Mouse (Mus musculus) left cerebral cortex, adult 18-20 months (tissue): ENCODE data around the gene Zfp266. TPM values are rescaled to one million over a fixed set of nuclear protein-coding genes. Genes with fewer than 3 reads are reported as not detected.
"Not testable (repeated sequence)": the region's sequence is repeated elsewhere in the genome, so short reads cannot be mapped to it uniquely, and the experiment has no call there.

Experiments
- DNase-seq, 2 experiments: peaks; one replicate each; pipeline ENCODE4 v3.0.0; 2021 to 2022; ENCODE audit warnings: low spot score in 2 of 2, mixed read lengths in 1 of 2
- long read RNA-seq, 2 experiments: library from polyadenylated mRNA; stranded (forward); transcript quantifications; one replicate each; pipeline ENCODE4 v2.0.0; 2021
- total RNA-seq, 2 experiments: library from RNA; stranded (reverse); gene quantifications; 2 replicates each; pipeline ENCODE4 v1.2.3; 2021

The Zfp266 gene
- total RNA-seq: 10 to 100 TPM; 41.4 to 42.2 TPM
- long read RNA-seq, experiment 1, full-length matches to known transcripts: 10 of 22 reads
- long read RNA-seq, experiment 1, partial matches to known transcripts: 4 of 22 reads
- long read RNA-seq, experiment 1, other reads (novel, unspliced or antisense): 8 of 22 reads
- long read RNA-seq, experiment 2, full-length matches to known transcripts: 4 of 8 reads
- long read RNA-seq, experiment 2, partial matches to known transcripts: 0 of 8 reads
- long read RNA-seq, experiment 2, other reads (novel, unspliced or antisense): 4 of 8 reads

GRCm38 (mm10) chr9:20521306-20521957, at the start of gene Zfp266:
Gene Zfp266, minus strand, starts transcription at chr9:20521417.
- DNase-seq: peak; percentile 95

DNA sequence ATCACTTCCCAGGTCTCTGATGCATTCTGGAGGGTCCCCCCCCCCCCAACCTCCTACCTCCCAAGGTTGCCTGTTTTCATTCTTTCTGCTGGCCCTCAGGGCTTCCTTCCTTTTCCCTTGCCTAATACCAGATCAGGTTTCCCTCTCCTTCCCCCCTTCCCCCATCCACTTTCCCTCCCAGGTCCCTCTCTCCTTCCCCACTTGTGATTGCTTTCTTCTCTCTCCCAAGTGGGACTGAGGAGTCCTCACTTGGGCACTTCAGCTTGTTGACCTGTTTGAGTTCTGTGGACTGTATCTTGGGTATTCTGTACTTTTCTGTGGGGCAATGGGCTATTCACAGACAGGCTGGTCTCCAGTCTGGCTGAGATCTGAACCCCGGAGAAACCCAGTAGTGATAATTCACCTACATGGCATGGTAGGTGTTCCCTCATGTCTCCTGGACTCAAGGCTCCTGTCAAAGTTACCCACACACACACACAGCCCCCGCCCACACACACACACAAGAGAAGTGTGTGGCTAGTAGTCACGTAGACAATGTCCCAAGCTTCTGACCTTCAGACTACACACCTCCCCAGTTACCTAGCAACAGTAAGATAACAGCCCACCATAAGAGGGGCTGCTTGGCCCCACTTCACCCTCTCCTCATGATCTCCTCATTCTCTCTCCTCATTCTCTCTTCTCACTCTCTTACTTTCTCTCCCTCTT, 44.3 kb upstream of the Zfp266 start:
- not testable (repeated sequence) for DNase-seq

DNA sequence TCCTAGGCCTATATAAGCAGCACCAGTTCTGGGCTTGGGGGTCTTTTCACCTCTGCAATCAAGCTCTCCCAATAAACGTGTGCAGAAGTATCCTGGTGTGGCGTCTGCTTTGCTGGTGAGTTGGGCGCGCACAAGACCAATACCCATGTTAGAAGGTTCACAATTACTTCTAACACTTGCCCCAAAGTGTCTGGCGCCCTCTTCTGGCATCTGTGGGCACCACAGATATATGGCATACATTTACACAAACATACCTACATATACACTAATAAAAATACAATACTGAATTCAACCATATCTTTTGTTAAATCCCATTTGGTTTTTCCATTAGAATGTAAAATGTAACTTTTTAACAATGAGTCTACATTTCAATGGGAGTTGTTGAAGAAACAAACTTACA, 41.0 kb upstream of the Zfp266 start:
- no peak for DNase-seq

- DNase-seq: no peak
These were observed 31.5 kb upstream of the Zfp266 start for GRCm38 (mm10) chr9:20552698-20553097.

DNA sequence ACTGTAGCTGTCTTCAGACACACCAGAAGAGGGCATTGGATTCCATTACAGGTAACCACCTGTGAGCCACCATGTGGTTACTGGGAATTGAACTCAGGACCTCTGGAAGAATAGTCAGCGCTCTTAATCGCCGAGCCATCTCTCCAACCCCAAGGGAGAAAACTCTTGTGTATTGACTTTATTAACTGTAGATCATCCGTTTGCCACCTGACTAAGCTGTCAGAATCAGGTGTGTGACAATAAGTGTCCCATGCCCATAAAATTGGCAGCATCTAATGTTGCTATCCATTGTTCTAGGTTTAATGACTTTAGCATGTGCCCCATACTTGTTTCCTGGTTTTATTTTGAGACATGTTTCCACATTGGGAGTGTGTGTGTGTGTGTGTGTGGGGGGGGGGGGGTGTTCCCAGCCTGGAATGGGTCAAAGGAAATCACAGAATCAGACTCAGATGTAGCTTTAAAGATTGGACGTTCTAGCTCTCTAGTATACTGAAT, 30.6 kb upstream of the Zfp266 start:
- no peak for DNase-seq

- DNase-seq: no peak
These were observed 23.9 kb upstream of the Zfp266 start for GRCm38 (mm10) chr9:20545151-20545550.

DNA sequence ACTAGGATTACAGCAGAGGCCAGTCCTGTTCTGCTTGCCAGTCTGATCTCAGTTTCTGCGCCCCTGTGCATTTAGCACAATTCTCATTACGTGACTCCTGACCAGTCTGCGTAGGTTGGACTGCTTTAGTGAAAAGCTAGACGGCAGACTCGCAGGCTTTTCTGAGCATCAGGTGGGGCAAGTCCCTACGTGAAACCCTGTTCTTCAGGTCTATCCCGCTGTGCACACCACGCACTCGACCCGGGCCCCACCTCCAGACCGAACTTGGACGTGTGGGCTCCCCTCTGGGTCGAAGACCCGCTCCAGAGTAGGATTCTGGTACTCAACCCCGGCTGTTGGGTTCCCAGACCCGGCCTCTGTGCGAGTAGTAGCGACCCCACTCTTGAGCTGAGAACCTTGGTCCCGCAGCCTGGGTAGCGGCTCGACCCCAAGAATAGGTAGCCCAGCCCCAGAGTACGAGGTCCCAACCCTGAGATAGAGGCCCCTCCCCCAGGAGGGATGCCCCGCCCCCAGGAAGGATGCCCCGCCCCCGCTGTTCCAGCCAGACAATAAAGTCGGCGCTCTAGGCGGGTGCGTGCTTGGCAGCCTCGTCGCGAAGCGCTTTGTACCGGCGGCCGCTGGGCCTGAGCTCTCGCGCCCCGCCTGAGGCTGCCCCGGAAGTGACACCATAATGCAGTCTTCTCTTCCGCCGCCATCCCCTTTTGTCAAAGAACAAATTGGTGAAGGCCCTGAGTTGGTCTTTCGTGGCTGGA, 23.0 kb upstream of the Zfp266 start:
- DNase-seq: peak; percentile 64 to 68

DNA sequence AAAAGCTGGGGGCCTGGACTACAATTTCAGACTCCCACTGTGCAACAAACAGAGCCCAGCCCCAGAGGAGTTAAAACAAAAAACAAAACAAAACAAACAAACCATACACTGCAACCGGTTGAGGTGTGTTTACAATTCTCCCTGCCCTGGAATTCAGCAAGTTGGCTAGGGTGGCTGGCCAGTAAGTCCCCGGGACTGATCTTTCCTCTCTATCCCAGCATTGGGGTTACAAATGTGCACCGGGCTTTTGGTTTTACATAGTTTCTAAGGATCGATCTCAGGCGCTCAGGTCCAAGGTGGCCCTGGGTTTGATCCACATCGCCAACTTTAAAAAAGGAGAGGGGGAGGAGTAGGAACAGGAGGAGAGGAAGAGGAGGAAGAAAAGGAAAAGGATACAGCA, 22.3 kb upstream of the Zfp266 start:
- DNase-seq: no peak

GRCm38 (mm10) chr9:20536598-20536997, 15.4 kb upstream of the Zfp266 start:
- no peak for DNase-seq

DNA sequence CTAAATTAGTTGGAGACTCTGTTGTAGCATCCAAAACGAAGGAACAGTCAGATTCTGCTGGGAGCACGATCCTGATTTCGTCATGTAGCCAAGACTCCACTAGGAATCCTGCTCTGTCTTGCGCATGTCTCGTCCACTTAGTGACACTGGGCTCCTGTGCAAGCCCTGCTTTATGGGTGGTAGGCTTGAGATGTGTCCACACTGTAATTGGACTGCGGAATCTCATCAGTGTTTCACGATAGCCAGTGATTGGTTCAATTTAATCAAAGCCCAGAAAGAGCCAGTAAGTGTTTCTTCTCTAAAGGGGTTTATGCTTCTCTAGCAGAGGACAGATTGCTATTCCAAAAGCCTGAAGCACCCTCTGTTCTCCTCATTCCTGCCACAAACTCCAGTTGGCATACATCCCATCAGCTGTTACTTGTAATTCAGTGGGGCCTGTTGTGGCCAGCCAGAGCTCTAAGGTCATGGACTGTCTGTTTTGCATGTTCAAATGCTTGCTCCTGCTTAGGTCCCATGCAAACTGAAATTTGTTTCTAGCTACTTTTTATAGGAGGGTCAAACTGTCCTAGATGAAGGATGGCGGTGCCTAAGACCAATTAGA, 13.2 kb upstream of the Zfp266 start:
- DNase-seq: no peak

- no peak for DNase-seq
These were observed 546 bp downstream of the Zfp266 start for GRCm38 (mm10) chr9:20520531-20521210.

DNA sequence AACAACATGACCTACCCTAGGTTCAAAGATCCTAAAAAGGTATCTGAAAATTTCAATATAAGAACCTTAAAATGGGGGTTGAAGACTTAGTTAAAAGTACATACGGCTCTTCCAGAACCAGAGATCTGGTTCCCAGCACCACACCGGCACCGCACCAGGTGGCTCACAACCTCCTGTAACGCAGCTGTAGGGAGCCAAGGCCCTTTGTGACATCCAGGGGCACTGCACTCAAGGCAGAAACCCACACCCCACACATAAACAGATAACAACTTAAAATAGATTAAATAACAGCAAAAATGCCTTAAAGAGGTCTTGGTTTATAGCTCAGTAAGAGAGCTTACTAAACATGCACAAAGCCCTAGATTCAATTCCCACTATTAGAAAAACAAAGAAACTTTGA, 1.3 kb downstream of the Zfp266 start:
- DNase-seq: no peak

DNA sequence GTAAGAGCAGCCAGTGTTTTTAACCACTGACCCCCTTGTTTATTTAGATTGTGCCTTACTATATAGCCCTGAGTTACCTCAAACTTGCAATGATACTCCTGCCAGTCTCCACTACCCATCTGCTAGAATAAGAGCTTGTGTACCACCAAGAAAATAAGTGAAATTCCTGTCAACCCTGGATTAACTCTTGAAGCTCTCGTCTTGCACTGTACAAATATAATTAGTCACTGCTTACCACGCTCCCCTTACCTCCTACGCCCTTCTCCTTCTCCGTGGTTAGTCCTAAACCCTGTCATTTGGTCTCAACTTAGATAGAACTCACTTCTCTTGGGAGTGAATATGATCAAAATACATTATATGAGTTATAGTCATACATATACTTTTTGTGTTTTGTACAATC, 2.5 kb downstream of the Zfp266 start:
- DNase-seq: no peak

DNA sequence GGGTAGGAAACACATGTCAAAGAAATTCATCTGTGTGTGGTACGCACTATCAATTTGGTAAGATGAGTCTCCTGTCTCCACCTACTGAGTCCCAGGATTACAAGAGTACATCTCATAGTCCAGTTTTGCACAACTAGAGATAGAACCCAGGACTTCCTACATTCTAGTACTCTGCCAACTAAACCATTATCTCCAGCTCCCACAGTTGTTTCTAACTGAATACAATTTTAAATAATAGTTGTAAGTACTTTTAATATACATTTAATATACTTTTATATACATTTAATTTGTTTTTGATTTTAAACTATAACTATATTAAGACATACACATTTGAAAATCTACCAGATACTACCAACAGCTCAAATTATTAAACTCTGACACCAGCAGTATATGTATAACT, 3.5 kb downstream of the Zfp266 start:
- no peak for DNase-seq

- DNase-seq: no peak
These were observed 7.2 kb downstream of the Zfp266 start for GRCm38 (mm10) chr9:20514016-20514415.

DNA sequence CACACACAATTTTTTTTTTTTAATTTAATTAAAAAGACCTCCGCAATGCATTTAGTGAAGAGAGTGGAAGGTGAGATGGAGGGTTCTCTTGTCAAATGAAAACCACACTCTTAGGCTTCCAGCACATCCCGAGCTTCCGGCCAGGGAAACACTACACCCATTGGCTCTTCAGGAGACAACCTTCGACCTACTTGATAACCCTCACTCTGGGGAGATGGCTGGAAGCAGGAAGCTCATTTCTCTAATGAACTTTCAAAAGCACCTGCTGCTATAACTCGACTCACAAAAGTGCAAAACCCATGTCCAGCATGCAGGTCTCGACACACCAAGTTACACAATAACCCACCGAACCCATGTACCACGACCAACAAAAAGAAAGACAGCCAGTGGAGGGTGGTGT, 8.5 kb downstream of the Zfp266 start:
- DNase-seq: no peak

DNA sequence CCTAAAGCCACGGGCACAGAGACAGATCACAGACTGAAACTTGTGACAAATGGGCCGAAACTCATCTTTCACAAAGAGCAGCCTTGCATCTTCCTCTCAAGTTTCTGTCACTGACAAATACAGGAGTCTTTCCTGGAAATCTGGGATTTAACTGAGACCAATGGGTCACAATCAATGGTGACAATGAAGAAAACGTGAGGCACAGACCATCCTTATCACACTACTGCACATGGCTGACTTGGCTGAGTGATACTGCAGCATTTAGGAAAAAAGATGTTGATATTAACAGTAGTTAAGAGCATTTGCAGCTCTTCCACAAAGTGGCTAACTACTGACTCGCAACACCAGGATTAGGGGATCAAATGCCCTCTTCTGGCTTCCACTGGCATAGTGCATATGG, 9.6 kb downstream of the Zfp266 start:
- DNase-seq: no peak

GRCm38 (mm10) chr9:20510346-20510745, 10.9 kb downstream of the Zfp266 start:
- DNase-seq: no peak

- DNase-seq: no peak
These were observed 11.5 kb downstream of the Zfp266 start for GRCm38 (mm10) chr9:20509676-20510075.

GRCm38 (mm10) chr9:20504801-20505200, 16.4 kb downstream of the Zfp266 start:
- DNase-seq: no peak
